Mouse (Mus musculus): ENCODE results near the gene Meox1.

DNA sequence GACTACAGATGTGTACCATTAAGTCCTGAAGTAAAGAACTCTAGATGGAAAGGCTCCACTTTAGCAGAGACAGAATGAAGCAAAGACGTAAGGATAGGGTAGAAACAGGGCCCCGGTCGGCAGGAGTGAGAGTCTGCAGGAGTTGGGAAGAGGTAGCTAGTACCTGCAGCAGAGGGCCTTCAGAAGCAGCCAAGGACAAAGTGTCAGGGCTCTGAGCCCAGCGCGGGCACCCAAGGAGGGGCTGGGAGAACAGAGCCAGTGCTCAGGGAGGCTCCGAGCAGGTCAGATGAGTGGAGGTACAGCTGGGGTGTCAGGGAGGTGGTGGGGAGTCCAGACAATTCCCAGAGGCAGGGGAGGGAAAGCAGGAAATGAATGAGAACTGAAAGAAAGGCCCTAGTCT, 29.8 kb upstream of the Meox1 start:
- TF ChIP-seq POLR2A (IDR thresholded peaks at IDR 0.05; ENCODE audit: control insufficient read depth in 1 of 2, insufficient read depth in 1 of 2, low read depth in 1 of 2, low read length in 2 of 2, poor library complexity in 1 of 2) (no peak), CHD2 (IDR thresholded peaks at IDR 0.05; ENCODE audit: low read length) (no peak)
